Mouse (Mus musculus) kidney, adult 2 months (tissue): ENCODE measurements around the gene Arhgap40.

ENCODE experiments used
- CTCF ChIP-seq: fragments of 200-500 bp; conservative IDR thresholded peaks from 2 replicates; pipeline ENCODE4 v1.5.1; 2011; ENCODE audit warnings: low read depth, mild to moderate bottlenecking, control low read depth, low read length, moderate library complexity, mixed read lengths; ENCODE audit not compliant: insufficient read depth, insufficient read length
- POLR2A ChIP-seq: fragments of 200-500 bp; IDR thresholded peaks from one replicate; pipeline ENCODE4 v1.6.1; 2011; ENCODE audit warnings: low read depth, low read length, control low read depth

DNA sequence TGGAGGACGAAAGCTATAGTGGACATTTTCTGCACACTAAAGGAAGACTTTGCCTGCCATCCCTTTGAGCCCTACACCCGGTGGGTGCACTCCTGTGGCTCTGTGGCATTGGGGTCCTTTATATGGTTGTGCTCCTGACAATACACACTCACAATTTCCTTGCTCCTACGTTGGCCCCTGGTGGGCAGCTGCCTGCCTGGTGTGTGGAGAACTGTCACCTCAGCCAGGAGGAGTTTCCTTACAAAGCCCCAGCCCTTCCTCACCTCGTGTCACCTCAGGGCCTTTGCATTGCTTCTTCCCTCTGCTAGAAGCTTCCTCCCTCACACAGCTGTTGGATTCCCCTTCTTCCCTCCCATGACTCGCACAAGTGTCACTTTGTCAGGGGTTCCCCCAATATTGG is 6.1 kb upstream of the Arhgap40 start:
- TF ChIP-seq CTCF (no peak), POLR2A (no peak)
